Mouse (Mus musculus) megakaryocyte, embryonic 14.5 days (primary cell): ENCODE measurements around the gene Abcb1a. TPM values are rescaled to one million over a fixed set of nuclear protein-coding genes. Genes with fewer than 3 reads are reported as not detected.

Experiments used
- H3K27me3 ChIP-seq: replicated peaks from 2 replicates; pipeline ENCODE3; 2012; ENCODE audit warnings: inconsistent platforms
- H3K36me3 ChIP-seq: replicated peaks from 2 replicates; pipeline ENCODE3; 2012; ENCODE audit warnings: low read length, inconsistent platforms, mixed read lengths
- H3K4me1 ChIP-seq: 2 replicates; pipeline ENCODE4 v1.6.1; 2012; ENCODE audit warnings: inconsistent platforms
- H3K4me3 ChIP-seq: replicated peaks from 2 replicates; pipeline ENCODE3; 2012; ENCODE audit warnings: moderate library complexity, mild to moderate bottlenecking, inconsistent platforms
- H3K9me3 ChIP-seq: 2 replicates; pipeline ENCODE4 v1.6.1; 2012; ENCODE audit warnings: inconsistent platforms
- FLI1 ChIP-seq: IDR thresholded peaks from 2 replicates; pipeline ENCODE4 v1.6.1; 2012; ENCODE audit warnings: low read length, inconsistent platforms, mixed read lengths
- GATA1 ChIP-seq: IDR thresholded peaks from 3 replicates; pipeline ENCODE4 v1.6.1; 2012; ENCODE audit warnings: mixed read lengths, low read length, inconsistent platforms, borderline replicate concordance
- polyA plus RNA-seq: library from polyadenylated mRNA; stranded (reverse); fragments of >175 nt; gene quantifications from 2 replicates; pipeline ENCODE4 v1.2.3, GENCODE M21; 2012; ENCODE audit warnings: low replicate concordance; ENCODE audit not compliant: insufficient read depth

The Abcb1a gene
- polyA plus RNA-seq, 1 experiment, result not detected

DNA sequence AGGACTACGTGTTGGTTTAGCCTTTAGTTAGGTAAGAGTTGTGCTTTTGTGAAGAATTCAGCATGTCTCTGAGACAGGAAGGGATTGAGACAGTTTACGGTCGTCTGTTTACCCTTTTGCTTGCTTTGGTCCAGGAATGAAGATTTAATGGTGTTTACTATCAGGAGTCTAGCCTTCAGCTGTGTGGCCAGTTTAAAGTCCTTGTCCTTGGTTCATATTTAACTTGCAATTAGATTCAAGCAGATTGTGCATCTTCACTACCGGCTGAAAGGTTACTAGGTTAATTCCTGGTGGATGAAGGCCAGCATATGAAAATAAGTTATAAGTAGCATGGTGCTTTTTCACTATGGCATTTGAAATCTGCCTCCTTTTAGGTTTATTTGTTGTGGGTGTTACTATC lies 132.4 kb downstream of the Abcb1a start:
- no peak overlapping the region for H3K4me3 ChIP-seq
- no peaks in the 10 kb centered on the region for H3K9me3 ChIP-seq
- no peaks in the 10 kb centered on the region for H3K36me3 ChIP-seq
- H3K4me1 ChIP-seq, result no peaks in the 10 kb centered on the region
- peaks cover 8% of the 10 kb centered on the region for H3K27me3 ChIP-seq
- TF ChIP-seq GATA1 (no peak), FLI1 (no peak)

Other genes with a start within 250 kb of the Abcb1a start
- 1.2 and 7.8 TPM in 2 replicates for gene Dbf4, start 237.4 kb upstream of the Abcb1a start, polyA plus RNA-seq
- gene Slc25a40, start 237.2 kb upstream of the Abcb1a start, polyA plus RNA-seq, result 0.57 and 0.73 TPM in 2 replicates
- gene Rundc3b, start 37.1 kb upstream of the Abcb1a start, polyA plus RNA-seq, result not detected in 2 replicates
- gene Abcb1b, start 138.1 kb downstream of the Abcb1a start, polyA plus RNA-seq, result 0.84 TPM in 1 of 2 replicates, not detected in the other
- 2.2 TPM in 1 of 2 replicates, not detected in the other for gene Abcb4, start 233.6 kb downstream of the Abcb1a start, polyA plus RNA-seq